Mouse (Mus musculus) forebrain, embryonic 15.5 days (tissue): ENCODE data around the gene 3110009E18Rik. TPM values are rescaled to one million over a fixed set of nuclear protein-coding genes. Genes with fewer than 3 reads are reported as not detected.

Experiments used
- ATAC-seq: fragments of 200-750 bp; cut with Nextera tagmentation; replicated peaks from 2 replicates; pipeline ENCODE4 v1.8.0; 2017; ENCODE audit warnings: mild to moderate bottlenecking, moderate TSS enrichment, moderate library complexity
- H3K27ac ChIP-seq: fragments of 300-500 bp; sonication (generic); replicated peaks from 2 replicates; pipeline ENCODE4 v1.5.1; 2015; ENCODE audit warnings: mild to moderate bottlenecking, inconsistent platforms
- H3K27me3 ChIP-seq: fragments of 300-500 bp; sonication (generic); 2 replicates; pipeline ENCODE4 v1.6.1; 2015; ENCODE audit warnings: inconsistent platforms
- H3K36me3 ChIP-seq: fragments of 300-500 bp; sonication (generic); 2 replicates; pipeline ENCODE4 v1.6.1; 2015; ENCODE audit warnings: mild to moderate bottlenecking, inconsistent platforms
- H3K4me1 ChIP-seq: fragments of 300-500 bp; sonication (generic); 2 replicates; pipeline ENCODE4 v1.6.1; 2015; ENCODE audit warnings: inconsistent platforms
- H3K4me2 ChIP-seq: fragments of 300-500 bp; sonication (generic); replicated peaks from 2 replicates; pipeline ENCODE4 v1.6.1; 2015; ENCODE audit warnings: mild to moderate bottlenecking, inconsistent platforms
- H3K4me3 ChIP-seq: fragments of 300-500 bp; sonication (generic); 2 replicates; pipeline ENCODE4 v1.5.1; 2015; ENCODE audit warnings: mild to moderate bottlenecking, inconsistent platforms
- H3K9ac ChIP-seq: fragments of 300-500 bp; sonication (generic); replicated peaks from 2 replicates; pipeline ENCODE4 v1.6.1; 2015; ENCODE audit warnings: mild to moderate bottlenecking, inconsistent platforms
- H3K9me3 ChIP-seq: fragments of 300-500 bp; sonication (generic); 2 replicates; pipeline ENCODE4 v1.6.1; 2016; ENCODE audit warnings: inconsistent platforms
- WGBS: fragments of 180-500 bp; shearing (Covaris S2); methylation state at CpG from one replicate; pipeline ENCODE4 v1.1.7; 2015; ENCODE audit warnings: mixed read lengths; 5-methylcytosine and 5-hydroxymethylcytosine counted together
- polyA plus RNA-seq: library from polyadenylated mRNA; unstranded; fragments of >200 nt; fragmentation: Nextera tagmentation; extraction: Ambion mirVana; gene quantifications from 2 replicates; pipeline ENCODE4 v1.2.1, GENCODE M21; 2015

Gene 3110009E18Rik
- polyA plus RNA-seq, 1 experiment from 2014 or later = 26.0 TPM

DNA sequence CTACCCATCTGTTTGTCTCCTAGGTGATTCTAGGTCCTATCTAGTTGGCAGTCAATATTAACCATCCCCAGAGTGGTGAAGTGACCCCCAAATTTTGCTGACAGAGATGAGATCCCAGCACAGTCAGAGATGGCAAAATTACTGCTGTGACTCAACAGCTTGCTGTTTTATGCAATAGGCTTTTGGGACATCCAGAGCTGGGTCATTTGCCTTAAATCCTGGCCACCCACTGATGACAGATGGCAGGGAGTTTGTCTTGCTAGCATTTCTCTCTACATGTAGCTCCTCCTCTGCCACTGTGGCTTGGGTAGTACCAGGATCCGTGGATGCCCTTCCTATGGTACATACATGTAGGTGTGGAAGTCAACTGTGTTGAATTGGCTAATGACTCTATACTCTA is 11.4 kb downstream of the 3110009E18Rik start:
- H3K4me3 ChIP-seq = no peak overlapping the region
- no peak overlapping the region for H3K9ac ChIP-seq
- 98% methylated on average over 1 of the region's 1 CpGs for whole genome bisulfite sequencing
- no peaks in the 10 kb centered on the region for H3K27me3 ChIP-seq
- H3K27ac ChIP-seq = no peak overlapping the region
- ATAC-seq = no peak
- no peaks in the 10 kb centered on the region for H3K4me1 ChIP-seq
- no peaks in the 10 kb centered on the region for H3K36me3 ChIP-seq
- no peaks in the 10 kb centered on the region for H3K9me3 ChIP-seq
- H3K4me2 ChIP-seq = no peak overlapping the region

- Histone ChIP-seq H3K9me3 (no peaks in the 10 kb centered on the region), H3K36me3 (no peaks in the 10 kb centered on the region), H3K27me3 (no peaks in the 10 kb centered on the region), H3K4me2 (no peak overlapping the region), H3K4me3 (no peak overlapping the region), H3K27ac (no peak overlapping the region), H3K9ac (no peak overlapping the region), H3K4me1 (peaks cover 3% of the 10 kb centered on the region; the same call in 1 of the 2 replicates)
- ATAC-seq = no peak
- WGBS = 84% methylated on average over 7 of the region's 7 CpGs
These were observed 15.2 kb downstream of the 3110009E18Rik start for GRCm38 (mm10) chr1:120135934-120136786.

- no peaks in the 10 kb centered on the region for H3K36me3 ChIP-seq
- whole genome bisulfite sequencing = 15% methylated on average over 7 of the region's 7 CpGs
- H3K27me3 ChIP-seq = no peaks in the 10 kb centered on the region
- H3K27ac ChIP-seq = no peak overlapping the region
- H3K9ac ChIP-seq = no peak overlapping the region
- no peak overlapping the region for H3K4me2 ChIP-seq
- no peaks in the 10 kb centered on the region for H3K9me3 ChIP-seq
- peaks cover 14% of the 10 kb centered on the region for H3K4me1 ChIP-seq
- H3K4me3 ChIP-seq = no peak overlapping the region
- no peak for ATAC-seq
These were observed 18.0 kb downstream of the 3110009E18Rik start for GRCm38 (mm10) chr1:120138923-120139540.

- 86% methylated on average over 9 of the region's 9 CpGs for WGBS
- H3K27ac ChIP-seq = no peak overlapping the region
- H3K4me3 ChIP-seq = no peak overlapping the region
- H3K9me3 ChIP-seq = no peaks in the 10 kb centered on the region
- peaks cover 14% of the 10 kb centered on the region for H3K4me1 ChIP-seq
- H3K36me3 ChIP-seq = no peaks in the 10 kb centered on the region
- no peaks in the 10 kb centered on the region for H3K27me3 ChIP-seq
- no peak for ATAC-seq
- H3K4me2 ChIP-seq = no peak overlapping the region
- no peak overlapping the region for H3K9ac ChIP-seq
These were observed 19.2 kb downstream of the 3110009E18Rik start for GRCm38 (mm10) chr1:120140144-120140693.

- WGBS = 39% methylated on average over 5 of the region's 5 CpGs
- H3K4me2 ChIP-seq = no peak overlapping the region
- H3K9me3 ChIP-seq = no peaks in the 10 kb centered on the region
- H3K4me3 ChIP-seq = no peak overlapping the region
- no peak overlapping the region; the same call in 1 of the 2 replicates for H3K27ac ChIP-seq
- H3K36me3 ChIP-seq = no peaks in the 10 kb centered on the region
- H3K27me3 ChIP-seq = no peaks in the 10 kb centered on the region
- peaks cover 14% of the 10 kb centered on the region for H3K4me1 ChIP-seq
- ATAC-seq = peak; percentile 64
- no peak overlapping the region for H3K9ac ChIP-seq
These were observed 21.6 kb downstream of the 3110009E18Rik start for GRCm38 (mm10) chr1:120142551-120142950.

DNA sequence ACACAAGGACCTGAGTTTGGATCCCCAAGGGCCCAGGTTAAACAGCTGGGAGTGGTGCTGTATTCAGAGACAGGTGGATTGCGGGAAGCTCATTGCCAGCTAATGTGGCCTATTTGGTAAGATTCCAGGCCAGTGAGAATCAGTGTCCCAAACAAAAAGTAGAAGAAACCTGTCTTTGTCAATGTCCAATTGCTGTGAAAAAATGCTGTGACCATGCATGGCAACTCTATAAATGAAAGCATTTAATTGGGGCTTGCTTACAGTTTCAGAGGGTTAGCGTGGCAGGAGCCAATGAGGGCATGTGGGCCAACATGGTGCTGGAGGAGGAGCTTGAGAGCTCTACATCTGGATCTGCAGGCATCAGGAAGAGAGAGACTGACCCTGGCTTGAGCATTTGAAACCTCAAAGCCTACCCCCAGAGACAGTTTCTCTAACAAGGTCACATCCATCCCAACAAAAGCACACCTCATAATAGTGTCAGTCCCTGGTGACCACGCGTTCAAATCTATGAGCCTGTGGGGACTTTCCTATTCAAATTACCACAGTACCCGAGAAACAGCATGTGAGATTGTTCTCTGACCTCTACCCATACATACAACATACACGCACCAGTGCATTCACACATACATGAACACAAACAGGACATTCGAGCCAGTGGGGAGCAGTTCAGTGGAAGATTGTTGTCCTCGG is 24.7 kb downstream of the 3110009E18Rik start:
- H3K27ac ChIP-seq = no peak overlapping the region
- WGBS = 69% methylated on average over 8 of the region's 8 CpGs
- H3K4me2 ChIP-seq = no peak overlapping the region
- H3K9ac ChIP-seq = no peak overlapping the region
- H3K9me3 ChIP-seq = no peaks in the 10 kb centered on the region
- peaks cover 11% of the 10 kb centered on the region for H3K4me1 ChIP-seq
- no peak overlapping the region for H3K4me3 ChIP-seq
- H3K27me3 ChIP-seq = no peaks in the 10 kb centered on the region
- H3K36me3 ChIP-seq = no peaks in the 10 kb centered on the region
- ATAC-seq = no peak

GRCm38 (mm10) chr1:120146994-120147393 is 26.0 kb downstream of the 3110009E18Rik start:
- Histone ChIP-seq H3K27me3 (no peaks in the 10 kb centered on the region), H3K27ac (no peak overlapping the region), H3K9ac (no peak overlapping the region), H3K9me3 (no peaks in the 10 kb centered on the region), H3K4me3 (no peak overlapping the region), H3K4me2 (no peak overlapping the region), H3K36me3 (no peaks in the 10 kb centered on the region), H3K4me1 (peaks cover 10% of the 10 kb centered on the region)
- 0 out of 2 replicates have a peak, but pooled peaks have one; percentile 26 for ATAC-seq

GRCm38 (mm10) chr1:120154232-120154631 is 33.2 kb downstream of the 3110009E18Rik start:
- no peak for ATAC-seq
- no peaks in the 10 kb centered on the region for H3K36me3 ChIP-seq
- H3K27ac ChIP-seq = no peak overlapping the region
- H3K9me3 ChIP-seq = no peaks in the 10 kb centered on the region
- H3K4me1 ChIP-seq = no peaks in the 10 kb centered on the region
- no peak overlapping the region for H3K4me3 ChIP-seq
- no peaks in the 10 kb centered on the region for H3K27me3 ChIP-seq
- no peak overlapping the region for H3K4me2 ChIP-seq
- H3K9ac ChIP-seq = no peak overlapping the region

GRCm38 (mm10) chr1:120155325-120155724 is 34.3 kb downstream of the 3110009E18Rik start:
- H3K27ac ChIP-seq = no peak overlapping the region
- 19% methylated on average over 1 of the region's 1 CpGs for WGBS
- ATAC-seq = 0 out of 2 replicates have a peak, but pooled peaks have one; percentile 39

GRCm38 (mm10) chr1:120158474-120159127 is 37.6 kb downstream of the 3110009E18Rik start:
- Histone ChIP-seq H3K9ac (no peak overlapping the region), H3K4me3 (no peak overlapping the region), H3K27ac (no peak overlapping the region), H3K27me3 (no peaks in the 10 kb centered on the region), H3K9me3 (no peaks in the 10 kb centered on the region), H3K36me3 (no peaks in the 10 kb centered on the region), H3K4me2 (no peak overlapping the region), H3K4me1 (no peaks in the 10 kb centered on the region)
- WGBS = 90% methylated on average over 9 of the region's 9 CpGs
- ATAC-seq = no peak

More at GRCm38 (mm10) chr1:120155325-120155724, 34.3 kb downstream of the 3110009E18Rik start:
- Histone ChIP-seq H3K9ac (no peak overlapping the region), H3K4me1 (no peaks in the 10 kb centered on the region), H3K4me2 (no peak overlapping the region), H3K27me3 (no peaks in the 10 kb centered on the region), H3K9me3 (no peaks in the 10 kb centered on the region), H3K36me3 (no peaks in the 10 kb centered on the region), H3K4me3 (no peak overlapping the region)

GRCm38 (mm10) chr1:120161502-120161901 is 40.5 kb downstream of the 3110009E18Rik start:
- no peak overlapping the region for H3K4me2 ChIP-seq
- no peak overlapping the region for H3K4me3 ChIP-seq
- H3K27me3 ChIP-seq = no peaks in the 10 kb centered on the region
- ATAC-seq = no peak
- 95% methylated on average over 5 of the region's 5 CpGs for WGBS
- no peaks in the 10 kb centered on the region for H3K36me3 ChIP-seq
- no peaks in the 10 kb centered on the region for H3K4me1 ChIP-seq
- no peaks in the 10 kb centered on the region for H3K9me3 ChIP-seq
- no peak overlapping the region for H3K9ac ChIP-seq
- H3K27ac ChIP-seq = no peak overlapping the region
